ENCODE assay signal across 20 mouse cellular contexts in the genomic region with DNA sequence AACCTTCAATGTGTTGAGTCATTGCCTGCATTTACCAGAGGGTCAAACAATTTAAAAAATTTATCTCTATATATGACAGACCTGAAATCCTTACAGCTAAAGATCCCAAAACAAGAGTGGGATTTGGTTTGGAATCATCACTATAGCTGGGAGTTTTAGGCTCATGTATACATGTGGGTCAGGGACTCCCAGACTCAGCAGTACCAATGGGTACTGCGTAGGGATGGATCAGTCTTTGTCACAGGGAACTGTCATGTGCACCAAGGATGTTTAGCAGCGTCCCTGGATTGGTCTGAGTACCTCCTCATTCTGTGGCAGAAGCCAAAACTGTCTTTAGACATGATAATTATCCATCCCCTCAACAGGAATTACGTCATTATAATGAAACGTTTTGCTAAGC.
DNase-seq lines count a peak whose midpoint lies in the region; ATAC-seq lines count a peak whose summit lies in the region.
"Had no signal": no experiment of that assay in that cellular context is flagged by ENCODE, and none has a peak within 500 bp of the region (broad histone marks: within the 10 kb centered on the region; RNA-seq: fewer than 3 reads in every experiment).

No protein-coding gene starts in this region.

- H3K9me3 ChIP-seq in embryonic facial prominence, embryonic 13.5 days = no peaks in the 10 kb centered on the region
- no peaks in the 10 kb centered on the region for H3K9me3 ChIP-seq in embryonic facial prominence, embryonic 10.5 days
- H3K9me3 ChIP-seq in forebrain, embryonic 13.5 days (replicated peaks) = no peaks in the 10 kb centered on the region
- no peaks in the 10 kb centered on the region for H3K9me3 ChIP-seq in forebrain, embryonic 10.5 days
- no peaks in the 10 kb centered on the region for H3K9me3 ChIP-seq in forebrain, embryonic 15.5 days
- no peaks in the 10 kb centered on the region for H3K9me3 ChIP-seq in forebrain, embryonic 14.5 days (replicated peaks; ENCODE audit: control insufficient read depth, low read length)
- no peaks in the 10 kb centered on the region for H3K9me3 ChIP-seq in limb, embryonic 15.5 days
- no peaks in the 10 kb centered on the region for H3K9me3 ChIP-seq in limb, embryonic 10.5 days (replicated peaks)

- 74% methylated on average over 4 of the region's 4 CpGs for WGBS in embryonic facial prominence, embryonic 13.5 days
- 90% methylated on average over 4 of the region's 4 CpGs for WGBS in embryonic facial prominence, embryonic 10.5 days
- 85% methylated on average over 4 of the region's 4 CpGs for WGBS in forebrain, embryonic 13.5 days
- 89% methylated on average over 4 of the region's 4 CpGs for WGBS in forebrain, embryonic 10.5 days
- WGBS in forebrain, embryonic 15.5 days = 86% methylated on average over 4 of the region's 4 CpGs
- WGBS in forebrain, embryonic 14.5 days = 88% methylated on average over 4 of the region's 4 CpGs
- WGBS in limb, embryonic 15.5 days = 84% methylated on average over 4 of the region's 4 CpGs
- WGBS in limb, embryonic 10.5 days = 90% methylated on average over 4 of the region's 4 CpGs

- H3K4me1 ChIP-seq in embryonic facial prominence, embryonic 13.5 days = peaks cover 25% of the 10 kb centered on the region
- H3K4me1 ChIP-seq in embryonic facial prominence, embryonic 10.5 days = no peaks in the 10 kb centered on the region
- H3K4me1 ChIP-seq in forebrain, embryonic 13.5 days = peaks cover 12% of the 10 kb centered on the region; the same call in 1 of the 2 replicates
- no peaks in the 10 kb centered on the region for H3K4me1 ChIP-seq in forebrain, embryonic 10.5 days
- H3K4me1 ChIP-seq in forebrain, embryonic 15.5 days = 0 out of 2 replicates have a peak, but pooled peaks cover 8% of the 10 kb centered on the region
- peaks cover 7% of the 10 kb centered on the region for H3K4me1 ChIP-seq in forebrain, embryonic 14.5 days (ENCODE audit: control insufficient read depth, insufficient read depth, low read length)
- H3K4me1 ChIP-seq in limb, embryonic 15.5 days = peaks cover 9% of the 10 kb centered on the region; the same call in 1 of the 2 replicates
- no peaks in the 10 kb centered on the region for H3K4me1 ChIP-seq in limb, embryonic 10.5 days

- no peak for ATAC-seq in embryonic facial prominence, embryonic 13.5 days (ENCODE audit: insufficient number of reproducible peaks, insufficient read depth, low FRiP score, low TSS enrichment, low read depth)
- peak; percentile 68; the same call in 1 of the 2 replicates for ATAC-seq in forebrain, embryonic 13.5 days
- ATAC-seq in forebrain, embryonic 15.5 days (replicated peaks) = peak; percentile 54; the same call in 1 of the 2 replicates
- no peak; the same call in 1 of the 2 replicates for ATAC-seq in forebrain, embryonic 14.5 days
- ATAC-seq in limb, embryonic 15.5 days (ENCODE audit: insufficient number of reproducible peaks, low FRiP score, low TSS enrichment, low read depth) = no peak
- ATAC-seq: activated CD4-positive, CD25-positive, alpha-beta regulatory T cell, adult 4 months; CD4-positive, CD25-positive, alpha-beta regulatory T cell, adult 4 months; Patski had no signal

- H3K4me3 ChIP-seq in embryonic facial prominence, embryonic 13.5 days = no peak overlapping the region
- no peak overlapping the region for H3K4me3 ChIP-seq in embryonic facial prominence, embryonic 10.5 days
- no peak overlapping the region for H3K4me3 ChIP-seq in forebrain, embryonic 13.5 days
- no peak overlapping the region for H3K4me3 ChIP-seq in forebrain, embryonic 10.5 days
- H3K4me3 ChIP-seq in forebrain, embryonic 15.5 days = no peak overlapping the region
- H3K4me3 ChIP-seq in forebrain, embryonic 14.5 days (ENCODE audit: low read depth, low read length) = no peak overlapping the region
- H3K4me3 ChIP-seq in limb, embryonic 15.5 days = no peak overlapping the region
- H3K4me3 ChIP-seq in limb, embryonic 10.5 days = no peak overlapping the region

- DNase-seq in embryonic facial prominence, embryonic 10.5 days (ENCODE audit: low spot score) = no peak
- DNase-seq in forebrain, embryonic 10.5 days (ENCODE audit: extremely low spot score, low spot score) = no peak
- no peak for DNase-seq in forebrain, embryonic 14.5 days (ENCODE audit: low spot score)
- DNase-seq in limb, embryonic 10.5 days (ENCODE audit: low spot score) = no peak
- DNase-seq: adrenal gland, adult 2 months; adrenal gland, adult 8-10 months; adrenal gland, postnatal 25 days; adrenal gland, postnatal 36 days; B cell, adult 2 months; cerebellum, adult 11 months; cerebellum, adult 11-12 months had no signal

- H3K4me2 ChIP-seq in embryonic facial prominence, embryonic 13.5 days = no peak overlapping the region
- no peak overlapping the region for H3K4me2 ChIP-seq in forebrain, embryonic 13.5 days
- no peak overlapping the region for H3K4me2 ChIP-seq in forebrain, embryonic 15.5 days (replicated peaks)
- no peak overlapping the region for H3K4me2 ChIP-seq in forebrain, embryonic 14.5 days (ENCODE audit: low read length)
- H3K4me2 ChIP-seq in limb, embryonic 15.5 days = no peak overlapping the region

- no peak overlapping the region for H3K9ac ChIP-seq in embryonic facial prominence, embryonic 13.5 days
- H3K9ac ChIP-seq in forebrain, embryonic 13.5 days = no peak overlapping the region
- H3K9ac ChIP-seq in forebrain, embryonic 15.5 days (replicated peaks) = no peak overlapping the region
- H3K9ac ChIP-seq in forebrain, embryonic 14.5 days (ENCODE audit: low read length) = no peak overlapping the region
- no peak overlapping the region for H3K9ac ChIP-seq in limb, embryonic 15.5 days

- peak overlapping the region; percentile 11; the same call in 1 of the 2 replicates for H3K27ac ChIP-seq in embryonic facial prominence, embryonic 13.5 days
- H3K27ac ChIP-seq in embryonic facial prominence, embryonic 10.5 days (replicated peaks) = no peak overlapping the region
- H3K27ac ChIP-seq in forebrain, embryonic 13.5 days = peak overlapping the region; percentile 31; the same call in 1 of the 2 replicates
- H3K27ac ChIP-seq in forebrain, embryonic 10.5 days = no peak overlapping the region
- H3K27ac ChIP-seq in forebrain, embryonic 15.5 days (replicated peaks) = 0 out of 2 replicates have a peak overlapping the region, but pooled peaks have one; percentile 18
- no peak overlapping the region for H3K27ac ChIP-seq in forebrain, embryonic 14.5 days (ENCODE audit: low read depth, low read length)
- H3K27ac ChIP-seq in limb, embryonic 15.5 days = peak overlapping the region; percentile 43; the same call in 1 of the 2 replicates
- no peak overlapping the region for H3K27ac ChIP-seq in limb, embryonic 10.5 days

- H3K27me3 ChIP-seq in embryonic facial prominence, embryonic 13.5 days = no peaks in the 10 kb centered on the region
- H3K27me3 ChIP-seq in embryonic facial prominence, embryonic 10.5 days (replicated peaks; ENCODE audit: low read depth, poor library complexity, severe bottlenecking) = no peaks in the 10 kb centered on the region
- no peaks in the 10 kb centered on the region for H3K27me3 ChIP-seq in forebrain, embryonic 13.5 days
- H3K27me3 ChIP-seq in forebrain, embryonic 10.5 days (ENCODE audit: poor library complexity, severe bottlenecking) = no peaks in the 10 kb centered on the region
- no peaks in the 10 kb centered on the region for H3K27me3 ChIP-seq in forebrain, embryonic 15.5 days
- no peaks in the 10 kb centered on the region for H3K27me3 ChIP-seq in forebrain, embryonic 14.5 days (replicated peaks; ENCODE audit: control insufficient read depth, insufficient read depth, low read length)
- no peaks in the 10 kb centered on the region for H3K27me3 ChIP-seq in limb, embryonic 15.5 days
- H3K27me3 ChIP-seq in limb, embryonic 10.5 days (ENCODE audit: low read depth, poor library complexity, severe bottlenecking) = no peaks in the 10 kb centered on the region
- H3K27me3 ChIP-seq: CH12.LX, Patski had no signal

- H3K36me3 ChIP-seq in embryonic facial prominence, embryonic 13.5 days = no peaks in the 10 kb centered on the region
- no peaks in the 10 kb centered on the region for H3K36me3 ChIP-seq in embryonic facial prominence, embryonic 10.5 days (replicated peaks)
- H3K36me3 ChIP-seq in forebrain, embryonic 13.5 days (ENCODE audit: poor library complexity, severe bottlenecking) = no peaks in the 10 kb centered on the region
- H3K36me3 ChIP-seq in forebrain, embryonic 10.5 days (replicated peaks) = no peaks in the 10 kb centered on the region
- H3K36me3 ChIP-seq in forebrain, embryonic 15.5 days = no peaks in the 10 kb centered on the region
- H3K36me3 ChIP-seq in forebrain, embryonic 14.5 days (ENCODE audit: control insufficient read depth, insufficient read depth, low read length) = no peaks in the 10 kb centered on the region
- no peaks in the 10 kb centered on the region for H3K36me3 ChIP-seq in limb, embryonic 15.5 days
- no peaks in the 10 kb centered on the region for H3K36me3 ChIP-seq in limb, embryonic 10.5 days
- H3K36me3 ChIP-seq: G1E had no signal

Comparison
In these comparisons a context has a peak if more than half of its experiments do, and no peak if none do; other contexts are left out.
1. ATAC-seq: peak in forebrain, embryonic 13.5 days (single experiment) and forebrain, embryonic 15.5 days (single experiment); none in embryonic facial prominence, embryonic 13.5 days (single experiment), forebrain, embryonic 14.5 days (single experiment) and limb, embryonic 15.5 days (single experiment).
2. H3K27ac ChIP-seq: peak in embryonic facial prominence, embryonic 13.5 days (single experiment), forebrain, embryonic 13.5 days (single experiment), forebrain, embryonic 15.5 days (single experiment) and limb, embryonic 15.5 days (single experiment); none in embryonic facial prominence, embryonic 10.5 days (single experiment), forebrain, embryonic 10.5 days (single experiment), forebrain, embryonic 14.5 days (single experiment) and limb, embryonic 10.5 days (single experiment).